In the genomic region with DNA sequence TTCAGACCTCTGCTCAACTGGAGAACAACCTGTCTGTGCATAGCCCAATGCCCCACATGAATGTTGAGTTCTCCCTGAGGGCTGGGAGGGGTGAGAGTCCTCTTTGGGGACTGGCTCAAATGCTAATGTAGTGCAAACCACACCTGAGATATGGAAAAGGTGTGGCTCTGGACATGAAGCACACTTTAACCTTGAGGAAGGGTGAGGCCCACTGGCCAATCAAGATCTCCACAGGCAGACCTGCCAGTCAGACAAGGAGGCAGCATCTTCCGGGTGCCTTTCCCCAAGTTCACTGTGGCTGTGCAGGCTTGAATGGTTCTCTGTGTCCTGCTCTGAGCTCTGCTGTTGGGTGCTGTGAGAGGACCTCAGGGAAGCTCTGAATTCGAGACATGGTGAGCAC, we compare ENCODE assay signal across 4 mouse cellular contexts.
DNase-seq lines count a peak whose midpoint lies in the region.

No protein-coding gene starts in this region.

- peak; percentile 56 for DNase-seq in ES-CJ7 (ENCODE audit: low read depth, low spot score)
- DNase-seq in R1 (ENCODE audit: low read depth, low spot score) = peak; percentile 76
- DNase-seq in ZHBTc4 (ENCODE audit: low read depth, low spot score) = peak; percentile 69
- DNase-seq in heart, adult 11 months = peak; percentile 79

Comparison
In these comparisons a context has a peak if more than half of its experiments do, and no peak if none do; other contexts are left out.
1. Peak in every context shown above with its lines: DNase-seq.